Mouse (Mus musculus) fat pad, adult 2 months (tissue): ENCODE measurements at regions not wholly inside any gene's neighbourhood (a gene's known extent, or its start where the extent isn't known, plus 50 kb on each side); places are given as distances from the start of the nearest gene placed in this dataset.
"Not testable (repeated sequence)": the region's sequence is repeated elsewhere in the genome, so short reads cannot be mapped to it uniquely, and the experiment has no call there.

ENCODE experiments used
- DNase-seq: peaks from one replicate; pipeline ENCODE4 v3.0.0-alpha.2; 2011; ENCODE audit warnings: low read depth, low spot score; ENCODE audit errors: extremely low read depth

- peak; percentile 85 for DNase-seq
These were observed 138.2 kb upstream of the Camk1g start for GRCm38 (mm10) chr1:193508271-193508670.

GRCm38 (mm10) chr1:193506991-193507390 is 136.9 kb upstream of the Camk1g start:
- DNase-seq: no peak

- DNase-seq: no peak
These were observed 135.3 kb upstream of the Camk1g start for GRCm38 (mm10) chr1:193505381-193505780.

DNA sequence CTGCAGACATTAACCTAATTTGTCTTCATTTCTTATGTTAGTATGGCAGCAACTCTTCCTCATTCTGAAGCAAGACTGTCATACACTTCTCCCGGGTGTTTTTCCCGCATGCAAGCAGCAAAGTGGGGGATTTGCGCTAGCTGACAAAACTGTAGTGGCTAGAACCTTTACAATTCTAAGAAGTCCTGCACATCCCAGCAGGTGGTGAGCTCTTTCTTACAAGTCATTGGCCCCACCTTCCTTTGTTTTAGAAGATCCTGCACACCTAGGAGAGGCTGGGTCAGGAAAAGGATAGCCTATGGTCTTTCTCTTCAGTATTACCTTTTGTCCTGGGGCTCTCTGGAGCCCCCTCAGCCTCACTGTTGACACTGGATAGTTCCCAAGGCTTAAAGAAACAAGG is 134.5 kb upstream of the Camk1g start:
- no peak for DNase-seq

DNA sequence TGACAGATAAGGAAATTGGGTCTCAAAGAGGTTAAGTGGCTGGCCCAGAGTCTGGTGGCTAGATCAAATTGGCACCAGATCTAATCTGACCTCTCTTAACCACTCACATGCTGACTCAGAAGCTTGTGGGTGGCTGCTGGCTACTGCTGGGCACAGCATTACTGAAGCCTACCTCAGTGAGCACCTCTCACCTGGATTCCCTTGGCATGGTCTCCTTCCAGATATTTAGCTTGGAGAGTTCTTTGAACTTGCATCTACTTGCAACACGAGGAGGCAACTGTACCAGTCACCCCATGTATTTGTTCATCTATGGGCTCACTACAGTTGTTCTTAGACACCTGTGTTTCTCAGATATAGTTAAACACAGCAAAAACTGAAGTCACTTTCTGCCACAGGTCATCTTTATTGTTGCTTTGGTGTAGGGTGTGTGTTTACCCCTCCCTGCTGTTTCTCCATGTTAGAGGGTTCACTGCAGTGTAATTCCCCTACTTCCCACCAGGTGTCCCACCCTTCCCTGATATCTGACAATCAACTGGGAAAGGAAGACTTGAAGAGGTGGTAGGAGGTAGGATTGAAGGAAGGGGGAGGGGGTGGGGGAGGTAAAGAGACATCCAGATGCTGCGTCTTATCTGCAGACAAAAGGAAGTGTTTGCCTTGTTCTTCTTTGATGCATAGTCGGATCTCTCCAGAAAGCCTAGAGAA is 133.7 kb upstream of the Camk1g start:
- DNase-seq: peak; percentile 97

DNA sequence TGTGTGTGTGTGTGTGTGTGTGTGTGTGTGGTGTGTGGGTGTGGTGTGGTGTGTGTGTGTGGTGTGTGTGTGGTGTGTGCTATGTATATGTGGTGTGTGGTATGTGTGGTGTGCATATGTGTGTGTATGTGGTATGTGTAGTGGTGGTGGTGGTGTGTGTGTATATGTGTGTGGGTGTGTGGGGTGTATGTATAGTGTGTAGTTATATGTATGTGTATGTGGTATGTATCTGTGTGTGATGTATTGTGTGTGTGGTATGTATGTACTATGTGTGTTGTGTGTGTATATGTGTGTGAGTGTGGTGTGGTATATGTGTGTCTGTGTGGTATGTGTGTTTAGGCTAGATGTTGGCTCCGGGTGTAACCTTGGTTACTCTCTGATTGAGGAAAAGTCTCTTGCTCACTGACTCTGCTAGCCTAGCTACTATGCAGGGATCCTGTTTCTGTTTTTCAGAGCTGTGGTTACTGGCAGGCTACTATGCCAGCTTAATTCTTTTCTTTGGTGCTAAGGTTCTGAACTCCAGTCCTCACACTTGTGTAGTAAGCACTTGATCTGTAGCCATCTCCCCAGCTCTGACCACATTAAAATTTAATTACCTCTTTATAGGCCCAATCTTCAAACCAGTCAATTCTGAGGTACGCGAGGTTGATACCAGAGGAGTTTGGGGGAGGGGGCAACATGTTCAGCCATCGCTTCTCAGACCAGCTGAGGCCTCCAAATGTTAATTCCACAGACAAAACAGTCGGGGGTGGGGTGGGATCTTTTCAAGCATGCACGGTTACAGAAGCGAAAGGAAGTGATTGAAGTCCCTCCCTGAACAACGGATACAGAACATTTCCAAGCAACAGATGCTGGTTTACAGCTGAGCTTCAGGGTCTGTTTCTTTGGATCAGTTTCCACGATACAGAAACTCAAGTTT is 126.4 kb upstream of the Camk1g start:
- no peak for DNase-seq

DNA sequence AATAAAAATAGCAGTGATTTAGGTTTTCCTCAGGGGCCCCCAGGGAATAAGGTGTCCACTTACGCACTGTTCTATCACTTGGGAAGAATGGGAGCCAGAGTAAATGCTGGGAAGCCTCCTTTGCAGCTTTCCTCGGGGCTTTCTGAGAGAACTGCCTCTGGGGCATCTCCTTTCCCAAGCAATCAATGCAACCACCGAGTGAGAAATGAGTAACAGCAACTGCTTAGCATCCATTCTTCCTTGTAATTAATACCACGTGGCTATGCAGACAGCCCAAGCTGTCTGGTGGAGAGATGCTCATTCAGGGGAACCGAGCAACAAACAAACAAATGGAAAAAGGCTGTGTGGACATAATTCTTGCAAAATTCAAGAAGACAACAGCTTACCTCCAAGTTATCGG is 117.9 kb upstream of the Camk1g start:
- DNase-seq: no peak

DNA sequence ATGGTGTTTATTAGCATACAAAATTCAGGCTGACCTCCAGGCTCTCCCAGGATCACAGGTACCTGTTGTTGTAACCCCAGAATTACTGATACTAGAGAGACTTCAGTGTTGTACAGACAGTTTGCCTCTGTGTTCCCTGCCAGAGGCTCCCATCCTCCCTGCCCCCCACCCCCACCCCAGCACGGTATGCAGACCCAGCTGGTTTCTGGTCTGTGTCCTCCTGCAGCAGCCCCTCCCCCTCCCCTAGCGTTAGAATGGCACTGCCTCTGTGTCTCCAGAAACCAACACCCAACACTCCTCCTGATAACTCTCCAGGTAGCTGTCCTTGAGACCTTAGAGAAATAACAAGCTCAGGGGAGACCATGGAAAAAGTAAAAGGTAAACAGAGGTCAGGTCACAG is 116.6 kb upstream of the Camk1g start:
- DNase-seq: not testable (repeated sequence)

- no peak for DNase-seq
These were observed 114.9 kb upstream of the Camk1g start for GRCm38 (mm10) chr1:193484977-193485376.

- no peak for DNase-seq
These were observed 107.2 kb upstream of the Camk1g start for GRCm38 (mm10) chr1:193477298-193477697.

- no peak for DNase-seq
These were observed 106.7 kb upstream of the Camk1g start for GRCm38 (mm10) chr1:193476805-193477204.

GRCm38 (mm10) chr1:193466306-193466705 is 96.2 kb upstream of the Camk1g start:
- no peak for DNase-seq

DNA sequence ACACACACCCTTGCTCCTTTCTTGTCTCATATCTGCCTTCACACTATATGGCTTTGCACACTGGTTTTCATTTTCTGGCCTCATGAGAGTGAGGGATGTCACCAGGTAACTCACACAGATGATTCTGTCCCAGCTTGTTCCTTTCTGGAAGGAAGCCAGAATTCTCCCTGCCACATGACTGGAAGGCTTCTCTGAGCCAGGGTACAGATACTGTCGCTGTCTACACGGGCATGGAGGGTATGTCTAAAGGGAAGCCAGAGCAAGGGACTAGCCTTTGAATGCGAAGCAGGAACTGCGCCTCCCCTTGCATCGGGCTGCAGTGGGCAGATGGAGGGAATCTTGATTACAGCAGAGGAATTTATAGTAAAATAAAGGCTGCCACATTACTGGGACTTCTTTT is 89.6 kb upstream of the Camk1g start:
- no peak for DNase-seq

GRCm38 (mm10) chr1:193457908-193458307 is 87.8 kb upstream of the Camk1g start:
- no peak for DNase-seq

DNA sequence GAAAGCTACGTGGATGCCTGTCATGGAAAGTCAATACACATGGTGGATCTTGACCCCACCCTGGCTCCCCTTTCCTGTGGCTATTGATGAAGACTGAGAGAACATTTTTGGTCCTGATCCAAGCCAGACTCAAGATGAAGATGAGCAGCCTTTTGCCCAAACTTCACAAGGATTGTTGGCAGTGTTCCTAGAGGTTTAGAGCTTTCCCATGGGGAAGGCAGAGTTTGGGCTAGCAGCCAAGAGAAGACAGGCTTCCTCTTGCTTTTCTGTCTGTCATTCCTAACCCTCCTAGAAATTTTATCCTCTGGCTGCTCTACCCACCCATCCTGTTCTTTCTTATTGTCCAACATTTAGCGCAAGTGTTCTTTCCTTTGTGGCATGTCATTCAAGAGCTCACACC is 83.6 kb upstream of the Camk1g start:
- no peak for DNase-seq

- no peak for DNase-seq
These were observed 81.5 kb upstream of the Camk1g start for GRCm38 (mm10) chr1:193451471-193452135.

- no peak for DNase-seq
These were observed 80.7 kb upstream of the Camk1g start for GRCm38 (mm10) chr1:193450814-193451213.

GRCm38 (mm10) chr1:193450201-193450600 is 80.1 kb upstream of the Camk1g start:
- no peak for DNase-seq

- DNase-seq: no peak
These were observed 79.5 kb upstream of the Camk1g start for GRCm38 (mm10) chr1:193449394-193450103.

DNA sequence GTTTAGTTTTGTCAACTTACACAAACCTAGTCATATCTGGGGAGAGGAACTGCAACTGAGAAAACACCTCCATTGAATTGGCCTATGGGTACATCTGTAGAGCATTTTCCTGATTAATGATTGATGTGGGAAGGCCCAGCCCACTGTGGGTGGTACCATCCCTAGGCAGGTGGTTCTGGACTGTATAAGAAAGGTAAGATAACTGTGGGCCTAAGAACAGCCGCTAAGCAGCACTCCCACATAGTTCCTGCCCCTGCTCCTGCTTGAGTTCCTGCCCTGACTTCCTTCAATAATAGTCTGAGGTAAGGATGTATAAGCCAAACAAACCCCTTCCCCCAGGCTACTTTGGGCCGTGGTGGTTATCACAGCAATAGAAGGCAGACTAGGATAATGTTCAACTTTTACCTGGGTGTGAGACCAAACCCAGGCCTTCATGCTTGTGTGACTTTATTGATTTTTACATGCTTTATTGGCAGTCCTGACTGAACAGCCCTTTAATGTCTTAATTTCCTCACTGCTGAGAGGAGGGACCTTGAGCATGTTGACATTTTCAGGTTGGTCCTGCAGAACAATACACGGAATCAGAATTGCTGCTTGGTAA is 78.8 kb upstream of the Camk1g start:
- DNase-seq: no peak

GRCm38 (mm10) chr1:193447647-193448046 is 77.5 kb upstream of the Camk1g start:
- no peak for DNase-seq
